Mouse (Mus musculus) ovary, postnatal 36 days (tissue): ENCODE measurements around the gene Rbm14.
"Not testable (repeated sequence)": the region's sequence is repeated elsewhere in the genome, so short reads cannot be mapped to it uniquely, and the experiment has no call there.

Experiments used
- DNase-seq: peaks from one replicate; pipeline ENCODE4 v3.0.0; 2022; ENCODE audit warnings: low spot score, mixed read lengths

Rbm14 gene

GRCm38 (mm10) chr19:4812334-4812949 is 1.0 kb upstream of the Rbm14 start:
- not testable (repeated sequence) for DNase-seq

- no peak for DNase-seq
These were observed 442 bp upstream of the Rbm14 start for GRCm38 (mm10) chr19:4811909-4812242.

DNA sequence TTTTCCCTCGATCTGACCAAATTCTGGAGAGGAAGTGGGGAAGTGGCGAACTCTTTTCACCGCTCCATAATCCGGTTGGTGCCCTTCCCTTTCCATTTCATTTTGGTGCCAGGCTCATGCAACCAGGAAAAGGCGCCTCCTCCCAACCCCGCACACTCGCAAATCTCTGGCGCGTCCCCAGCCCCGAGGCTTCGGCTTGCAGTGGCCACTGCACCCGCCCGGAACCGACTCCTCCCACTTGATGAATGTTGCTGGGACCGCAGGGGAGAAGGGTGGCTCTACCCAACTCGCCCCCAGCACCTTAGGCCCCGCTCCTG is 730 bp downstream of the Rbm14 start:
- DNase-seq, result no peak

DNA sequence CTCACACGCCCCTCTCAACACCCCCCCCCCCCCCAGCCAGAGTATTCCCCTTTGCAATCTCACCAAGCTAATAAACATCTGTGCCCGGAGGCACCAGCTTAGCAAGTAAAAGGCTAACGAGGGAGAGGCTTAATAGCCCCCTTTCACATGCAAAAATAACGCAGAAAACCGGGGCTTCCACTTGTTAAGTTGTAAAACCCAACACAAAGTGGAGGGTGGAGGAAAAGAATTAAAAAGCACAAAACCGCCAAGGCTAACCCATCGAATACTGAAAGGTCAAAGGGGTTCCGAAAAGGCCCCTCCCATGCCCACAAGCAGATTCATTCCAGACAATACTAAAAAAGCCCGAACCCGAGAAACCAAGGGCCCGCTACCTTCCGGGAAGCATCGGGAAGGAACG is 1.1 kb downstream of the Rbm14 start:
- no peak for DNase-seq

- DNase-seq, result no peak
These were observed 8.2 kb downstream of the Rbm14 start for GRCm38 (mm10) chr19:4803283-4803682.

- DNase-seq, result no peak
These were observed 8.7 kb downstream of the Rbm14 start for GRCm38 (mm10) chr19:4802691-4803091.

- no peak for DNase-seq
These were observed 12.4 kb downstream of the Rbm14 start for GRCm38 (mm10) chr19:4799083-4799482.

DNA sequence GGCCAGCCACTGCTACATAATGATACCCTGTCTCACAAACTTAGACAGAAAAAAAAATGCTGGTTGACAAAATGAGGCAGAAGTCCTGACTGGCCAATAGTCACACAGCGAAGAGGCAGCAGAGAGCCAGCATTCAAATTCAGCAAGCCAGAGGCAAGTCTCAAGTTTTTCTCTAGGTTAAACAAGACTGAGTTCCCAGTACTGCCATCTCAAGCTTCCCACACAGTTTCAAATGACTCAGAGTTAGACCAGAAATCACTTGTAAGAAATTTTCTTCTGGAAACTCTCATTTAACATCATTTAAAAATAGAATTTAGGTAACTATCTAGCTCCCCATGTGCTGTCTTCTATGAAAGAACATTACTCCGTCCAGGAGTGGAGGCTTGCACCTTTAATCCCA is 13.6 kb downstream of the Rbm14 start:
- no peak for DNase-seq

GRCm38 (mm10) chr19:4795929-4796328 is 15.5 kb downstream of the Rbm14 start:
- DNase-seq, result no peak

- peak; percentile 90 for DNase-seq
These were observed 17.5 kb downstream of the Rbm14 start, which contains the start of gene Rbm4 for GRCm38 (mm10) chr19:4793831-4794422. TSS of gene Rbm4 (minus strand) at chr19:4793901.

DNA sequence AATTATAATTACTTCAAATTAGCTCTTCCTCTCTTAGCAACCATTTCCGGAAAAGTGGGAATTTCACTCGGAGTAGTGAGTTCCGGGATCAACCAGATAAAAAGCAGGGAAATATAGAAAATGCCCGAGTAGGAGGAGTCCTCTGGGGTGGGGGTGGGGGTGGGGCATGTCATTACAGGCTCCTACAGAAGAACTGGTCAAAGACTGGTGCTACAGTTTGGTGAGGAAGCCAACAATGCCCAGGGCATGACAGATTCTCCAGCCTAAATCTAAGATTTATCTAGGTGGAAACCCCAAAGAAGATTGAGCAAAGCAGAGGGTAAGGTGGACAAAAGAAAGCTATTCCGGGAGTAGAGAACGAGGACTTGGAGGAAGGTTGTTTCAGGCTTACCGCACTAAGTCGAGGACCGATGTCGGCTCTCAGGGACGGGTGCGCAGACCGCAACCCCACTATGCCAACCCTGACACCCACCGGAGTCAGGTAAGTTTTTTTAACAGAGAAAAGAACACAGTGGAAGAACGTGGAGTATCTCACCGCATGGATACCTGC is 18.1 kb downstream of the Rbm14 start:
- no peak for DNase-seq

- DNase-seq, result no peak
These were observed 25.1 kb downstream of the Rbm14 start for GRCm38 (mm10) chr19:4786313-4786712.

- no peak for DNase-seq
These were observed 26.2 kb downstream of the Rbm14 start for GRCm38 (mm10) chr19:4785206-4785605.

DNA sequence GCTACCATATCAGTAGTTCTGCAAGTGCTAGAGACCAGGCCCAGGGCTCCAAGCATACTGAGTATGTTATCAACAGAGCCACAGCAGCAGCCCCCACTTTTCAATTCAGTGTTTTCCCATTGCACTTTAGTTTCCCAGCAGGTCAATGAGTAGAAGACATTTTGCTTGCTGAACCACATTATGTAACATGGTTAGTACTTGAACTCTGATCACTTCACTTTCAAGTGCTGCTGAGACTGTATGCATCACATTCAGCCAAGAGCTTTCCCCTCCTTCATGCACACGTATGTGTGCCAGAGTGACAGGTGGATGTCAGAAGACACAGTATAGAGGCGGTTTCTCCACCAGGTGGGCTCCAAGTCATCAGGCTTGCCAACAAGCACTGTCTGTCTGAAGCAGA is 28.5 kb downstream of the Rbm14 start:
- no peak for DNase-seq

DNA sequence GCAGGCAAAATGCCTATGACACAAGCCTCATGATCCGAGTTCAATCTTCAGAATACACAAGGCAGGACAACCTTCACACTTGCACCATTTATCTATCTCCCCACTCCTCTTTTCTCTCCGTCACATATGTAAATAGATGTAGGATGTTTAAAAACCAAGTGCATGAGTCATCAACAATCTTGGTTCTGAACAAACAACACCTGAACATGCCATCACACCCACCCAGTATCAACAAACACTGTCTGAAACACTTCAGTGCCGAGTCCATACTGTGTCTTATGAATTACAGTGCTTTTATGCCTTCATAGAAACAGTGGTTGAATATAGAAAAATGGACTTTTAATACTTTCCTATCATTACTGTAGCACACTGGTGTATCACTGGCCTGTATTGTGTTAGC is 38.6 kb downstream of the Rbm14 start:
- no peak for DNase-seq

GRCm38 (mm10) chr19:4767507-4768148 is 43.8 kb downstream of the Rbm14 start:
- DNase-seq, result no peak

GRCm38 (mm10) chr19:4762876-4763275 is 48.6 kb downstream of the Rbm14 start:
- no peak for DNase-seq

- DNase-seq, result not testable (repeated sequence)
These were observed 50.9 kb downstream of the Rbm14 start for GRCm38 (mm10) chr19:4760544-4760943.

- no peak for DNase-seq
These were observed 54.5 kb downstream of the Rbm14 start for GRCm38 (mm10) chr19:4756921-4757320.

GRCm38 (mm10) chr19:4756193-4756911 is 55.1 kb downstream of the Rbm14 start, which contains the start of gene Rbm4b:
TSS of gene Rbm4b (plus strand) at chr19:4756497.
- peak; percentile 97 for DNase-seq

DNA sequence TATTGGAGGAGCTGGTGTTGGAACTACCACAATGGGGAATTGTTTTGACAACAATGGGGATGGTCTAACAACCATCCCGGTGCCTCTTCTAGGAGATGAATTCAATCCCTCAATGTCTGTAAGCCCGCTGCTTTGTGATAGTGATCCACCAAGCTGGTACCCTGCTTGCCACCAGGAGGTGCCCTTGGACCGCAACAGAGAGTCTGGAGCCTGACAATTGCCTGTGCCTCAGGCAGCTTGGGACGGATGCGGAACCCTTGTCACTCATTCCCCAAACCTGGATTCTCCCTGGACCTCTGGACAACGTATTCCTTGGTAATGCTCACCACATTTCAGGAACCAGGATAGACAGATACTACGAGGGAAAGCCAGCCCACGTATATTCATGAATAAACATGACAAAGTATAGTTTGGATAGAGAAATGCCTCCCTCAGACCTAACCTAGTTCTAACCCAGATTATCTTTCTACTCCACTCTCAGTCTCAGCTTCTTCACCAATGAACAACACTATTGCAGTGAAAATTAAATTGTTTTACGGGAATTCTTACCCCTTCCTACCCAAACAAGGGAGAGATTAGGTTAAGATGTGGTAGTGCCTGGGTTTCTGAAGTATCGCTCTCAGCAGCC is 55.8 kb downstream of the Rbm14 start:
- peak; percentile 85 for DNase-seq
